Mouse (Mus musculus): ENCODE measurements around the gene Ano2. TPM values are rescaled to one million over a fixed set of nuclear protein-coding genes. Genes with fewer than 3 reads are reported as not detected.

Gene Ano2
- polyA plus RNA-seq, 1 experiment = 1.4 TPM

DNA sequence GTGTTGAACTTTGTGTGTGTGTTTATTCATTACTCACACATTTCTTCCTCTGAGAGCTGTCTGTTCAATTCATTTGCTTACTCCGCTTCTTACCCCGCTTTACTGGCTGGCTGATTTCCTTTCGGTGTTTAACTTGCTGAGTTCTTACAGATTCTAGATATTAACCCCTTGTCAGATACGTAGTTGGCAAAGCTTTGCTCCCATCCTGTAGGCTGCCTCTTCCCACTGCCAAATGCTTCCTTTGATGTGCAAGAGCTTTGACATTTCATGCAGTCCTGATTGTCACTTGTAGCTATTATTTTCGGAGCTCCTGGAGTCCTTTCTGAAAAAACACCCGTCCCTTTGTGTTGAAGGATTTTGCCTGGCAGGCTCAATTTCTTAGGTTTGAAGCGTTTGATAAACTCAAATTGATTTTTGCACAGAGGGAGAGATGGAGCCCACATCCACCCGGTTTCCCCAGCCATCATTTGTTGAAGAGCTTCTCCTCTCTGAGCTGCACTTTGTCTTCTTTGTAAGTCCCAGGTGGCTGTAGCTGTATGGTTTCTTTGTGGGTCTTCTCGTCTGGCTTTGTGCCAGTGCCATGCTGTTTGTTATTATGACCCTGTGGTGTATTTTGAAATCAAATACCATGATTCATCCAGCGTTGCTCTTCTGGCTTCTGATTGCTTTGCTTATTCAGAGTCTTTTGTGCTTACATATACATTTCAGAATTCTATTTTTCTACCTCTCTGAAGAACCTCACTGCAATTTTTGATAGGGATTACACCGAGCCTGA lies 47.5 kb downstream of the Ano2 start:
- no peak for DNase-seq (ENCODE audit: extremely low spot score in 1 of 2, low spot score in 1 of 2)

- DNase-seq (ENCODE audit: extremely low spot score in 1 of 2, low spot score in 1 of 2) = no peak
Observed at GRCm38 (mm10) chr6:125743203-125744100, 53.2 kb downstream of the Ano2 start.

DNA sequence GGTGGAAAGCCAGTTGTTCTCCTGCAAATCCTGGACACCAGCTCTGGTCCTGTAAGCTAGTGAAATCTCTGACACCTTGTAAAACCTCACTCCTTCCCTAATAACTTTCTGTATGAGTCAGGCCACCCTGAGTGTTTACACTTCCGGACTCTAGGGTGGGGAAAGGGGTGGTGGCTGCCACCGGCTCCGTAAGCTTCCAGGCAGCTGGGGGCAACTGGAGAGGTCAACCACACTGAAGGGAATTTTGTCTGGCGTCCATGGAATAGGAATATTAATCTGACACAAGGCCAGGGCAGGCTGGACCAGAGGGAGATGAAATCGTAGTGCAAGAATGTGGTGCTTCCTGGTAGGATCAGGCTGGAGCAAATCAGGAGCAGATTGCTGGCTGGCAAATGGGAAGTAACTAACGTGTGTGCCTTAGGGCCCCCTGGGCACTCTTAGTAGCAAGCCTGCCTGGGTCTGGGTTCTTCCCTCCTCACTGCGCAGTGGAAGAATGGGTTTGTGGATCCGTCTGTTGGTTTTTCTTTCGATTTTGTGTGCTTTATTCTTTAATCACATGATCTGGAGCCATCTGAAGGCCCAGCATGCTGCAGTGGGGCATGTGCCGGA lies 57.2 kb downstream of the Ano2 start:
- no peak for DNase-seq (ENCODE audit: extremely low spot score in 1 of 2, low spot score in 1 of 2)

GRCm38 (mm10) chr6:125748646-125749045 lies 58.4 kb downstream of the Ano2 start:
- no peak for DNase-seq (ENCODE audit: extremely low spot score in 1 of 2, low spot score in 1 of 2)

- DNase-seq (ENCODE audit: extremely low spot score in 1 of 2, low spot score in 1 of 2) = no peak
Observed at GRCm38 (mm10) chr6:125762851-125763519, 72.8 kb downstream of the Ano2 start.

DNA sequence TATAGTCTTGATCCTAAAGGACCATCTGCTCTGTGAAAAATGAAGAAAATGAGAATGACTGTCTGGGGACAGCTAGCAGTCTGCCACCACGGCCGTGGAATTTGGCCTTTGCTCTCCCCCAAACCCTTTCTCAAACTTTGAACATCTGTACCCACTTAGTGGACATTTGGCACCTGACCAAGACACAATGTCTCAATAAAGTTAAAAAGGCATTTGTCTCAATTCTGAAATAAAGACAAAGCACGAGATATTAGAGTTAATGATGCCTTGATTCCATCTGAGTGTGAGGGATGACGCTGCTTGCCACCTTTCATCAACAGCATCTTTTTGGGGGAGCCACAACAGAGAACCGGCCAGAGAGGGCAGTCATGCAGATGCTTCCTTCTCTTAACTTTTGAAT lies 83.0 kb downstream of the Ano2 start:
- DNase-seq (ENCODE audit: extremely low spot score in 1 of 2, low spot score in 1 of 2) = no peak

DNA sequence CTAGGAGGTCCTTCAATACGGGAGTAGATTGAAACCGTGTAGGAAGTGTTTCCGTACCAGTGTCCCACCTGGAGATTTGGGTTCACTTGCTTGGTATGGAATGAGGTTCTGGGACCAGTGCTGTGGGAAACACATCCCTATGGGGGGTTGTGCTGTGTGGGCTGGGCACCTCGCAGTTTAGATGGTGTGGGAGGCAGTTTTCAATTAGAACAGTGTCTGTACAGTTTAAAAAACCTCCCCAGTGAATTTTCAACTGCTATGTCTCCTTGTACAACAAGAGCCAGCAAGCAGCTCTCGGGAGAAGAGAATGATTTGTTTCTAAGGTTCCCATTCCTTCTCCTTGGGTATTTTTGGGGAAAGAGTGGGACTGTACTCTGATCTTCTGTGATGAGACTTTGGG lies 86.1 kb downstream of the Ano2 start:
- DNase-seq (ENCODE audit: extremely low spot score in 1 of 2, low spot score in 1 of 2) = peak; percentile 4 to 34

GRCm38 (mm10) chr6:125802954-125803353 lies 112.7 kb downstream of the Ano2 start:
- DNase-seq (ENCODE audit: extremely low spot score in 1 of 2, low spot score in 1 of 2) = no peak

GRCm38 (mm10) chr6:125803364-125804011 lies 113.3 kb downstream of the Ano2 start:
- DNase-seq (ENCODE audit: extremely low spot score in 1 of 2, low spot score in 1 of 2) = no peak

DNA sequence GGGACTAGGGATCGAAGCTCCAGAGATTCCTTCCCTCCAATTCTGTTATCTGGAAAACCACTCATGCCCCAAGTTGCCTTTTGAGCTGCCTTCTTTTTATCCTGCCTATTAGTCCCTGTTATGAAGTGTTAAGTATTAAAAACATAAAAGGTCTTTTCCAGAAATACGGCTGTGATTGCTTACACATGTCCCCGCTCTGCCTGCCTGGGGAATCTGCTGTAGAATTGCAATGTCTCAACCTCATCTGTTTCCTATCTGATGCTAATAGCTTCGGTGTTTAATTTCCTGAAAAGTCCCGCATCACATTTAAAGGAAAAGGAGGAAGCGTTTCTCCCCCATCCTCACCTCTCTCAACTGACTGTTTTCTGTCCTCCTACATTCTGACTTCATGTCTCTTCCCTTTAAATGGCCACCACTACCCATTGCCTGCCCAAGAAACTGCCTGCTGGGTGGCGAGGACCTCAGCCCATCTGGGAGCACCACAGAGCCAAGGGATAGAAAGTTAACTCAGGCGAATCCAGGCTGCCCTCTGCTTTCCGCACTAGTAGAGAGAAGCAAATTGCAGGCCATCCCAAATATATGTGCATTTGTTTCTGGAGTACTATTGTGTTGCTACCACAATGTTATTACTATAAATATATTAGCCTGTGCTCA lies 118.9 kb downstream of the Ano2 start:
- DNase-seq (ENCODE audit: extremely low spot score in 1 of 2, low spot score in 1 of 2) = no peak

DNA sequence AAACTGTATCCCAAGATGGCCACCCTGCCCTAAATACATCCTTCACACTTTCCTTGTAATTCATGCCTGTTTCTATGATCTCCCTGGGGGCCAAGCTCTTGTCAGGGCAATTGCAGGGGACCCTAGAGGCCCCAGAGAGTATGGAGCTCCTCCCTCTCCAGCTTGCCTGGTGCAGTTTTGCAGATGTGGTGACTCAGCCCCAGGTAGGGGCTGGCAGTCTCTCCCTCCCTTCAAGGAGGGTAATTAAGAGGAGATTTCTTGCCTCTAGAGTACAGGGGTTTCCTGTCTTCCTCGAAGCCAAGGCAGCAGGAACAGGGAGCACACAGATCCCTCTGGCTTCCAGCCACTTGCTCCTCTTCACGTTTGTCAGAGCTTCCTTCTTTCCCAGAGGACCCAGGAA lies 121.2 kb downstream of the Ano2 start:
- DNase-seq (ENCODE audit: extremely low spot score in 1 of 2, low spot score in 1 of 2) = no peak

DNA sequence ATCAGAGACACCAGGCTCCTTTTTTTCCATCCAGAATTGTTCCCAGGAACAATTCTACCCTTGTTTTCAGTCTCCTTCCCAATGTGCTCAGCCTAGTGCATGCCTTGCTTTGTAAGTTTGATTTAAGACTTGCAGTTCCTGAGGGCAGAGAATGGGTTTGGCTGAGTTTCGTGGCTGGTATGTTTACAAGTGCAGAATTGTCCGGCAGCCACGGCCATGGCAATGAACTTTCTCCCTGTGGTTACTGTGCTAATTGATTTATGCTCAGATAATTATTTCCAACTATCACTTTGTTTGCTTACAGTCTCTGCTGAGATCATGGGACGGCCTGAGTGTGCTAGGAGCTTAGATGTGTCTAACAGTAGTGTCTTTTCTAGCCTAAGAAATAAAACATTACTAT lies 147.9 kb downstream of the Ano2 start:
- no peak for DNase-seq (ENCODE audit: extremely low spot score in 1 of 2, low spot score in 1 of 2)

GRCm38 (mm10) chr6:125841284-125841683 lies 151.1 kb downstream of the Ano2 start:
- no peak for DNase-seq (ENCODE audit: extremely low spot score in 1 of 2, low spot score in 1 of 2)

- DNase-seq (ENCODE audit: extremely low spot score in 1 of 2, low spot score in 1 of 2) = peak in 1 of 2 experiments; percentile 20
Observed at GRCm38 (mm10) chr6:125851196-125851595, 161.0 kb downstream of the Ano2 start.

- DNase-seq (ENCODE audit: extremely low spot score in 1 of 2, low spot score in 1 of 2) = peak in 1 of 2 experiments; percentile 45
Observed at GRCm38 (mm10) chr6:125858294-125858693, 168.1 kb downstream of the Ano2 start.

GRCm38 (mm10) chr6:125868516-125868915 lies 178.3 kb downstream of the Ano2 start:
- peak in 1 of 2 experiments; percentile 50 for DNase-seq (ENCODE audit: extremely low spot score in 1 of 2, low spot score in 1 of 2)

DNA sequence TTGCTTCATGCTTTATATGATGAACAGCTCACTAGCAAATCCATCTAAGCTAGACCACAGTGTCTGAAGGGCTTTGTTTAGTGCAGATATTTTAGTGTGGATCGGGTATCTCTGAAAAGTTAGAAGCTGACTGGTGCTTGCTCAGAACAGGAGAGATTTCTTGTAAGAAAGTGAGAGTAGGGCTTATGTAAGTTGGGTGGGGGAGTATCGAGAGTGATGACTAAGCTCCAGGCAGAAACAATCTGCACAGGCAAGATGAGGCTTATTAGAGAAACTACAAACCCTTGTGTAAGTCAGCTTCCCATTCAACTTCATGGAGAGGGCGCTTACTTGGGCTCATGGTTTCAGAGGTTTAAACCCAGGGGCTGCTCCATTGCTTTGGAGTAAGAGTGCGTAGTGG lies 181.3 kb downstream of the Ano2 start:
- DNase-seq (ENCODE audit: extremely low spot score in 1 of 2, low spot score in 1 of 2) = peak; percentile 31 to 77

- DNase-seq (ENCODE audit: extremely low spot score in 1 of 2, low spot score in 1 of 2) = no peak
Observed at GRCm38 (mm10) chr6:125874742-125875141, 184.5 kb downstream of the Ano2 start.

DNA sequence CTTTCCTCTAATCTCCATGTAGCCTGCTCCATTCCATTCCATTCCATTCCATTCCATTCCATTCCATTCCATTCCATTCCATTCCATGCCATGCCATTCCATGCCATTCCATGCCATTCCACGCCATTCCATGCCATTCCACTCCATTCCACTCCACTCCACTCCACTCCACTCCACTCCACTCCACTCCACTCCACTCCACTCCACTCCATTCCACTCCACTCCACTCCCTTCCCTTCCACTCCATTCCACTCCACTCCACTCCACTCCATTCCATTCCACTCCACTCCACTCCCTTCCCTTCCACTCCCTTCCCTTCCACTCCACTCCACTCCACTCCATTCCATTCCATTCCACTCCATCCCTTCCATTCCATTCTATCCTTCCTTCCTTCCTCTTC lies 186.7 kb downstream of the Ano2 start:
- DNase-seq (ENCODE audit: extremely low spot score in 1 of 2, low spot score in 1 of 2) = no peak

GRCm38 (mm10) chr6:125878671-125879070 lies 188.5 kb downstream of the Ano2 start:
- DNase-seq (ENCODE audit: extremely low spot score in 1 of 2, low spot score in 1 of 2) = no peak

Data from frontal cortex, adult 2 months (tissue).